Mouse (Mus musculus) urinary bladder, adult 2 months (tissue): Measurements from ENCODE around the gene Rnaseh2c. TPM values are rescaled to one million over a fixed set of nuclear protein-coding genes. Genes with fewer than 3 reads are reported as not detected.

Experiments used
- DNase-seq: peaks from one replicate; pipeline ENCODE4 v3.0.0; 2022; ENCODE audit warnings: low spot score
- polyA plus RNA-seq: library from polyadenylated mRNA; depleted of rRNA; stranded (reverse); fragments of >200 nt; gene quantifications from 2 replicates; pipeline ENCODE4 v1.2.3, GENCODE M21; 2012

Rnaseh2c gene
- polyA plus RNA-seq, 1 experiment, result 41.2 TPM

DNA sequence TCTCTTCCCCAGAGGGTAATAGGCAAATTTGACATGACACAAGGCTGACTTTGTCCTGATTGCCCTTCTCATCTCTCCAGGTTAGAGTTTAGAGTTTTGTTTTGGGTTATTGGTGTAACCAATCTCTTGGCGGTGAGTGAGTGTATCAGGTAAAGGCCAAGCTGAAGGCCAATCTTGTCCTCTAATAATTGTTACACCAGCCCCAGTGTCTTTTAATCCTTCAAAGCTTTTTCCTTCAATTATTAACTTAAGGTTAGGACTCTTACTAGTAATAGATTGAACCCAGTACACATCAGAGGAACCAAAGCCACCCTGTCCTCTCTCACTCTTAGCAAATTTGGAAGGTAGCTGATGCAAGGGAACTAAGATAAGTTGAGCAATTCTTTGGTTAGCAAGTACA, 26.3 kb upstream of the Rnaseh2c start:
- no peak for DNase-seq

GRCm38 (mm10) chr19:5579971-5580370, 21.7 kb upstream of the Rnaseh2c start:
- DNase-seq, result no peak

GRCm38 (mm10) chr19:5580776-5581175, 20.9 kb upstream of the Rnaseh2c start:
- no peak for DNase-seq

DNA sequence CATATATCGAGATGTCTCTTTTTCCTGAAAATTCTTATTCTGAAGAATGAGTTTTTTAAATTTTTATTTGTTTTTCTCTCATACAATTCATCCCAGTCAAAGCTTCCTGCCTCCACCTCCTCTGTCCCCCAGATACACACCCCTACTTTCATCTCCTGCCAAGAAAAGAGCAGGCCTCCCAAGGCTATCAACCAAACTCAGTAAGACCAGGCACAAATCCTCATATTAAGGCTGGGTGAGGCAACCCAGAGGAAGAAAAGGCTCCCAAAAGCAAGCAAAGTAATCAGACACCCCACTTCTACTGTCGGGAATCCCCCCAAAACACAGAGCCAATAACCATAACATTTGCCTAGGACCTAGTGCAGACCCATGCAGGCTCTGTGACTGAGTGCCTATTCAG, 19.7 kb upstream of the Rnaseh2c start:
- no peak for DNase-seq

GRCm38 (mm10) chr19:5589159-5589558, 12.5 kb upstream of the Rnaseh2c start:
- DNase-seq, result no peak

DNA sequence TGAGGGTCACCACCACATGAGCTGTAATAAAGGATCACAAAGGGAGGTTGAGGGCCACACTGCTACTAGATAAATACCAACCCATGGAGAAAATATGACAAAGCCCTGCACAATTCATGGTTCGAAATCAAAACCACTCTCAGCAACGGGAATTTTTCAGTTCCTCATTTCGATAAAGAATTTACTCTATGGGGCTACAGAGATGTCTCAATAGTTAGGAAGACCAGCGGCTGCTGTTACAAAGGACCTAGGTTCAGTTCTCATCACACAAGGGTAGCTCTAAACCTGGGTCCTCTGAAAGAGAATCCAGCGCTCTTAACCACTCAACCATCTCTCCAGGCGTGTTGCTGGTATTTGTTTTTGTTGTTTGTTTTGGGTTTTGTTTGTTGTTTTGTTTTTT, 9.8 kb upstream of the Rnaseh2c start:
- DNase-seq, result no peak

GRCm38 (mm10) chr19:5599224-5599623, 2.4 kb upstream of the Rnaseh2c start:
- no peak for DNase-seq

DNA sequence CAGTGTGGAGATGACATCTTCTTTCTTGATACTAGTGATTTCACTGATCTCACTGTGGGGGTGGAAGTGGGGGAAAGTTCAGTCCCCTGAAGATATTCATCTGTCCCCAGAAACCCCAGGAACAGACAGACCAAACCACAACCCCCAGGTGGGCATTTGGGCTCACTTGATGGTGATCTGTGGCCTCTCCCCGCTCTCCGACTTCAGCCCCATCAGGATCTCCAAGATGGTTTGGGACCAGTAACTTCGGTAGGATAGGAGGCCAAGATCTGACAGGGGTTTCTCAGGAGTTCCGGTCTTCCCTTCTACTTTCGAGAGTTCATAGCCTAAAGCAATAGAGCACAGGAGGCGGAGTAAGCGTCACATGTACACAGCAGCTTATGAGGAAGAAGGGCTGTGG, 2.0 kb downstream of the Rnaseh2c start:
- DNase-seq, result no peak

GRCm38 (mm10) chr19:5605126-5605525, 3.5 kb downstream of the Rnaseh2c start:
- DNase-seq, result no peak

DNA sequence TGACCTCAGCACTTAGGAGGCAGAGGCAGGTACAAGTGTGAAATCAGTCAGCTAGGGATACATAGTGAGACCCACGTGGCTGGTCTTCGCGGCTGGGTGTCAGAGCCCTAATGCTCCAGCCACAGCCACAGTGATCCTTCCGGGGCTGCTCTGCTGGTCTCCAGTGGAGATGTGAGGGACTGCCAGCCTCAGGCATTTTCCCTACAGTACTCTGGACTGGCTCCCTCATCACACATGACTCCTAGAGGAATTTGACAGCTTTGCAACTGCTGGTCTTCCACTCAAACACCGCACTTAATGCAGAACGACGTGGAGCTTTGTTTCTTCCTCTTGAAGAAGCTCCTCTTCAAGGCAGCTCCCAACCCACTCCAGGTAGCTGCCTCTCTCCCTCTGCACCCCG, 4.5 kb downstream of the Rnaseh2c start:
- DNase-seq, result no peak

GRCm38 (mm10) chr19:5607705-5608410, 6.2 kb downstream of the Rnaseh2c start:
- no peak for DNase-seq

DNA sequence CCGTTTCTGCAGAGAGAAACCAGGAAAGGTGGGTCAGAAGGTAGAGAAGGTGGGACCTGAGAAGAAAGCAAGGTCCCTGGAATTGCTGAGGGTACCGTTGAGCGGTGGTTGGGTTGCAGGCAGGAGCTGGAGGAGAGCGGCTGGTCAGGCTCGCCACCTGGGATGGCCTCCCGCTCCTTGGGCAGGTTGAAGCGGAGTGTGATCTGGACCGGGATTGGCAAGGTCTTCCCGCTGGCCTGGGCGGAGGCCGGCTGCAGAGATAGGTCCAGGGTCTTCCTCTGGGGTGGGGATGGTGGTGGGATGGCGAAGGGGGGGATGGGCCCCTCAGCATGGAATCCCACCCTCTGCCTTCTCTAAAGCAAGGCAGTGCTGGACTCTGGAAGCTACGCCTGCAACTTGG, 7.0 kb downstream of the Rnaseh2c start:
- DNase-seq, result no peak

DNA sequence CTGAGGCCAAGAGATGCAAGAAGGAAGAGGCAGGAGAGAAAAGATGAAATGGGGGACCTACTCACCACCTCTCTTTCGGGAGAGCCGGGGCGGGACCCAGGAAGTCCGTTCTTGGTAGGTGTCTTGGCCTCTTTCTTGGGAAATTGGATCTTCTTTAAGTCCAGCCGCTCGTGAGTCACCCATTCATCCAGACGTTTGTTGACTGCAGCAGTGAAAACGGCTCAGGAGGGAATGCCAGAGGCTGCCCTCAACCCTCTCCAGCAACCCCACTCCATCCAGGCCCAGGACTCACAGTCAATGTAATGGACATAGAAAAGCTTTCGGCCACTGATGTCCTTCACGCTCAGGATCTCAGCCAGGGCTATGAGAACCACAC, 7.5 kb downstream of the Rnaseh2c start:
- no peak for DNase-seq

- peak; percentile 96 for DNase-seq
Observed at GRCm38 (mm10) chr19:5609547-5610404, 8.1 kb downstream of the Rnaseh2c start, which contains the start of gene Kat5. Kat5 (minus strand) TSS chr19:5610237.

GRCm38 (mm10) chr19:5611973-5612372, 10.3 kb downstream of the Rnaseh2c start:
- no peak for DNase-seq

GRCm38 (mm10) chr19:5612762-5613411, 11.2 kb downstream of the Rnaseh2c start:
- DNase-seq, result no peak

DNA sequence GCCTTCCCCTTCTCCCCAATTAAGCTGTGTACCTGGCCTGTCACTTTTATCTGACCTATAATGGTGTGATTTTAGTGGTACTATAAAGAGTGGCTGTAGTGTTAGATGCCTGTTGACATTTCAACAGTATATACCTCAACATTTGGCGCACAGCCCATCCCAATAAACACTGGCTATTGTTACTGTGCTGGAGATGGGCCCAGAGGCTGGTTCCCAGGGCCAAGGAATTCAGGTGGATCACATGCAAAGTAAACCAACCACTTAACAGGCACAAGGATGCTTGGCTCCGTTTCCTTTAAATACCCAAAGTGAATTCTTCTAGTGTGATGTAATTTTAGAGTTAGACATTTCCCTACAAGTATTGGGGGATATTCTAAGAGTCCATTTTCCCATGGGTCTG, 13.3 kb downstream of the Rnaseh2c start:
- no peak for DNase-seq

DNA sequence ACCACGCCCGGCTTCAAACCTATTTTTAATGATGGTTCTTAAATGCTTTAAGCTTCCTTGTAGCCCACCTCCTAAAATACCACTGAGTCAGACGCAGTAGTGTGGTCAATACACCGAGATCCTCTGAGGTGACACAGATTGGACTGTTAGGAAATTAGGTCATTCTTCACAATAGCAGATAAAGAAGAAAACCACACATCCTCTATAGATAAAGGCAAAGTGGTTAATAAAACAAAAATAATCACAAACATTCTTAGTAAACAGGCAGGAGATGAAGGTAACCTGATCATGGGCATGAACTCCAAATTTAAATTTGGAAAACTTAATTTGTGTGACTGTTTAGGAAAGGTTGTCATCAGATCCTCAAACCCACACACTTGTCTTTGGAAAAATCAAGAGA, 18.3 kb downstream of the Rnaseh2c start:
- no peak for DNase-seq

DNA sequence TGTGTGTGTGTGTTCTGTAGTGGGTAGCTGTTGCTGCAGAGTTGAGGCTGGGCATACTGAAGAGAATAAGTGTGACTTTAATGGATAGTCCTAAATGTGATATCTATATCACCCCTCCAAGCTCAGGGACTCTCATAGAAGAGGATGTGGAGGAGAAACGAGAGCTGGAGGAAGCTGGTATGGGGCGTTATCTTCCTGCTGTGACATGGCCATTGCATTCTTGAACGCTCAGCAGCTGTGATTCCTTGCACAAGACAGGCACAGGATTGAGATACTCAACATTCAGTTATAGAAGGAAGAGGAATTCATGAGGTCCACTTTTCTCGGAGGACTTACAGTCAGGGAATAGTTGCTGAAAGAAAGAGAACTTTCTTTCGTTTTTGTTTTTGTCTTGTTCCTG, 20.2 kb downstream of the Rnaseh2c start:
- no peak for DNase-seq

DNA sequence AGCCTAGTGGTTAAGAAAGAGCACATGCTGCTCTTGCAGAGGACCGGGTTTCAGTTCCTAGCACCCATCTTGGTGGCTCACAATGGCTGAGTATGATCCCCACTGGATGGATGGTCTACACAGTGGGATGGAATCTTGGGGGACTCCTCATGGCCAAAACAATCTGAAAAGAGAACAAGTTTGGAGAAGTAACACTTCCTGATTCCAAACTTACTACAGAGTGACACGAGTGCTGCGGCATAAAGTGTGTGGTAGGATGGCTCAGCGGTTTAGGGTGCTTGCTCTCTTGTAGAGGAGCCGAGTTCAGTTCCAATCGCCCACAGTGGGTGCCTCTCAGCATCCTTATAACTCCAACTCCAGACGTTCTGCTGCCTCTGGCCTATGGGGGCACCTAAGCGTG, 23.6 kb downstream of the Rnaseh2c start:
- no peak for DNase-seq

- no peak for DNase-seq
Observed at GRCm38 (mm10) chr19:5629907-5630306, 28.2 kb downstream of the Rnaseh2c start.

GRCm38 (mm10) chr19:5632120-5632519, 30.4 kb downstream of the Rnaseh2c start:
- DNase-seq, result no peak
